Mouse (Mus musculus) limb, embryonic 10.5 days (tissue): ENCODE measurements around the gene Celsr2. TPM values are rescaled to one million over a fixed set of nuclear protein-coding genes. Genes with fewer than 3 reads are reported as not detected.

Experiments
- DNase-seq: peaks from one replicate; pipeline ENCODE4 v3.0.0-alpha.2; 2017; ENCODE audit warnings: low spot score
- H3K27ac ChIP-seq: fragments of 300-500 bp; sonication (generic); 2 replicates; pipeline ENCODE4 v1.5.1; 2016; ENCODE audit warnings: mild to moderate bottlenecking
- H3K27me3 ChIP-seq: fragments of 300-500 bp; sonication (generic); 2 replicates; pipeline ENCODE4 v1.6.1; 2016; ENCODE audit warnings: low read depth, mild to moderate bottlenecking; ENCODE audit not compliant: poor library complexity, severe bottlenecking
- H3K36me3 ChIP-seq: fragments of 300-500 bp; sonication (generic); 2 replicates; pipeline ENCODE4 v1.6.1; 2016; ENCODE audit warnings: mild to moderate bottlenecking, moderate library complexity
- H3K4me1 ChIP-seq: fragments of 300-500 bp; sonication (generic); 2 replicates; pipeline ENCODE4 v1.6.1; 2016
- H3K4me3 ChIP-seq: fragments of 300-500 bp; sonication (generic); 2 replicates; pipeline ENCODE4 v1.5.1; 2016; ENCODE audit warnings: mild to moderate bottlenecking, moderate library complexity
- H3K9me3 ChIP-seq: fragments of 300-500 bp; sonication (generic); replicated peaks from 2 replicates; pipeline ENCODE4 v1.6.1; 2016; ENCODE audit warnings: mild to moderate bottlenecking
- WGBS: fragments of 180-500 bp; shearing (Covaris S2); methylation state at CpG from one replicate; pipeline ENCODE4 v1.1.7; 2016; 5-methylcytosine and 5-hydroxymethylcytosine counted together
- polyA plus RNA-seq: library from polyadenylated mRNA; unstranded; fragments of >200 nt; fragmentation: Nextera tagmentation; extraction: Ambion mirVana; gene quantifications from 2 replicates; pipeline ENCODE4 v1.2.1, GENCODE M21; 2016

The Celsr2 gene
- polyA plus RNA-seq, 1 experiment from 2014 or later = 4.4 TPM

- DNase-seq = peak; percentile 66
- H3K4me3 ChIP-seq = peak overlapping the region; percentile 14; the same call in 1 of the 2 replicates
- peak overlapping the region; percentile 86 for H3K27ac ChIP-seq
- H3K36me3 ChIP-seq = peaks cover 23% of the 10 kb centered on the region
- 26% methylated on average over 7 of the region's 7 CpGs for WGBS
- H3K9me3 ChIP-seq = no peaks in the 10 kb centered on the region
- H3K4me1 ChIP-seq = peaks cover 21% of the 10 kb centered on the region
- H3K27me3 ChIP-seq = no peaks in the 10 kb centered on the region
Observed at GRCm38 (mm10) chr3:108360894-108361293, 54.5 kb downstream of the Celsr2 start.

DNA sequence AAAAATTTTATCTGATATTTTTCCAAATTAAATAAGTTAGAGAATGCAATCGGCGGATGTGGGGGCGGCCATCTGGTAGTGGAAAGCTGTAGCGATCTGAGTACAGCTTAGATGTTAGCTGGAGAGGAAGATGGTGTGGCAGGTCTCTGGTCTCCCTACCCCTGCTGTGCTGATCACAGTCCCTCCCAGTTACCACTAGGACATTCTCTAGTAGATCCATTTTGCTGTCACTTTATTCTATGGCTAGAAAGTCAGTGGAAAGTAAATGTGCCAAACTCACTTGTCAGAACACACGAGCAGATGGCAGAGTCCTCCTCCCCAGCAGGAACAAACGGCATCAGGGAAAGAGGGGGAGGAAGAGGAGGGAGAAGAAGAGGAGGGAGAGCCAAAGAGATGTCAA lies 56.9 kb downstream of the Celsr2 start:
- Histone ChIP-seq H3K36me3 (peaks cover 46% of the 10 kb centered on the region), H3K4me1 (peaks cover 21% of the 10 kb centered on the region), H3K27ac (no peak overlapping the region), H3K9me3 (no peaks in the 10 kb centered on the region), H3K27me3 (no peaks in the 10 kb centered on the region), H3K4me3 (no peak overlapping the region)
- no peak for DNase-seq
- WGBS = 74% methylated on average over 6 of the region's 6 CpGs

DNA sequence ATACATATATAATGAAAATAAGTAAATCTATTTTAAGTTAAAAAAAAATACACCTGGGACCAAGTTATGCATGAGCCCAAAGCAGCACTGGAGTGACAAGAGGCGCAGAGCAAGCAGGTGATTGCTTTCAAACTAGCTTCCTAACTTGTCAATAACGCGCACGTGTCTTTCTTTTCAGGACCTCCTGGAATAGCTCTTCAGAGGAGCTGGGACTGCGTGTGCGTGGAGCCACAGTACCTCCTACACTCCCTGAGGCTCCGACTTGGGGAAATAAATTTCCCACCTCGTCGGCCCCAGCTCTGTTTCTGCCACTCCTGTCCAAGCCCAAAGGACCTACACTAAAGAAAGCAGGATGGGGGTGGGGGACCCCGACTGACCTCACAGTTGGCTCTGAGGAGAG lies 58.3 kb downstream of the Celsr2 start:
- H3K4me3 ChIP-seq = no peak overlapping the region
- 88% methylated on average over 10 of the region's 10 CpGs for WGBS
- H3K27ac ChIP-seq = no peak overlapping the region
- DNase-seq = no peak
- peaks cover 54% of the 10 kb centered on the region for H3K36me3 ChIP-seq
- H3K4me1 ChIP-seq = peaks cover 20% of the 10 kb centered on the region
- H3K9me3 ChIP-seq = no peaks in the 10 kb centered on the region
- no peaks in the 10 kb centered on the region for H3K27me3 ChIP-seq

- DNase-seq = no peak
- WGBS = 95% methylated on average over 3 of the region's 3 CpGs
- Histone ChIP-seq H3K27me3 (no peaks in the 10 kb centered on the region), H3K4me3 (no peak overlapping the region), H3K9me3 (no peaks in the 10 kb centered on the region), H3K4me1 (peaks cover 4% of the 10 kb centered on the region; the same call in 1 of the 2 replicates), H3K36me3 (peaks cover 70% of the 10 kb centered on the region), H3K27ac (no peak overlapping the region)
Observed at GRCm38 (mm10) chr3:108355245-108355644, 60.1 kb downstream of the Celsr2 start.

DNA sequence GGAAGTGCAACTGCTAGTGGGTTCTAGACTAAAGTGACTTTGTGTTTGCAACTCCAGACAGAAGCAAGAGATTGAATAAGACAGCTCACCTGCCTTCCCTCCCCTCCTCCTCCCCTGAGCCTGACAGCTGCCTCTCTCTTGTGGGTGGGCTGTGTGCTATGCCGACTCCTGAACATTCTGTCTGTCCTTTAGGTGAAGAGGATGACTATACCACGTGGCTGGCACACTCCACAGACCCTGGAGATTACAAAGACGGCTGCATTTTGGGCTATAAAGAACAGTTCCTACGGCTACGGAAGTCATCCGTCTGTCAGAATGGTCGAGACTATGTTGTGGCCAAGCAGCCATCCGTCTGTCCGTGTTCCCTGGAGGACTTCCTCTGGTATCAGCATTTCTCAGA lies 67.0 kb downstream of the Celsr2 start:
- Histone ChIP-seq H3K27ac (no peak overlapping the region), H3K4me1 (no peaks in the 10 kb centered on the region), H3K4me3 (no peak overlapping the region), H3K27me3 (no peaks in the 10 kb centered on the region), H3K9me3 (no peaks in the 10 kb centered on the region), H3K36me3 (peaks cover 72% of the 10 kb centered on the region)
- no peak for DNase-seq
- WGBS = 79% methylated on average over 9 of the region's 9 CpGs

GRCm38 (mm10) chr3:108345855-108346254 lies 69.5 kb downstream of the Celsr2 start:
- Histone ChIP-seq H3K9me3 (no peaks in the 10 kb centered on the region), H3K4me1 (no peaks in the 10 kb centered on the region), H3K4me3 (no peak overlapping the region), H3K27me3 (no peaks in the 10 kb centered on the region), H3K27ac (no peak overlapping the region), H3K36me3 (peaks cover 75% of the 10 kb centered on the region)
- WGBS = 92% methylated on average over 7 of the region's 7 CpGs
- DNase-seq = no peak

GRCm38 (mm10) chr3:108342185-108342584 lies 73.2 kb downstream of the Celsr2 start:
- Histone ChIP-seq H3K4me3 (no peak overlapping the region), H3K4me1 (no peaks in the 10 kb centered on the region), H3K27ac (no peak overlapping the region), H3K36me3 (peaks cover 70% of the 10 kb centered on the region), H3K9me3 (no peaks in the 10 kb centered on the region), H3K27me3 (no peaks in the 10 kb centered on the region)
- WGBS = 80% methylated on average over 7 of the region's 7 CpGs
- DNase-seq = no peak

- WGBS = 89% methylated on average over 2 of the region's 2 CpGs
Observed at GRCm38 (mm10) chr3:108341040-108341439, 74.3 kb downstream of the Celsr2 start.

More at GRCm38 (mm10) chr3:108341040-108341439, 74.3 kb downstream of the Celsr2 start:
- peaks cover 62% of the 10 kb centered on the region for H3K36me3 ChIP-seq
- no peaks in the 10 kb centered on the region for H3K9me3 ChIP-seq
- no peaks in the 10 kb centered on the region for H3K27me3 ChIP-seq
- no peak for DNase-seq
- H3K4me1 ChIP-seq = no peaks in the 10 kb centered on the region
- no peak overlapping the region for H3K27ac ChIP-seq
- H3K4me3 ChIP-seq = no peak overlapping the region

Other genes starting within 250 kb of the Celsr2 start
- gene Amigo1, start 229.2 kb downstream of the Celsr2 start, polyA plus RNA-seq = 2.6 and 3.0 TPM in 2 replicates
- 1.6 and 2.1 TPM in 2 replicates for gene Cyb561d1, start 214.3 kb downstream of the Celsr2 start, polyA plus RNA-seq
- 23.3 and 25.7 TPM in 2 replicates for gene Atxn7l2, start 204.6 kb downstream of the Celsr2 start, polyA plus RNA-seq
- gene Sypl2, start 188.9 kb downstream of the Celsr2 start, polyA plus RNA-seq = 0.23 and 0.56 TPM in 2 replicates
- 374 and 403 TPM in 2 replicates for gene Psma5, start 158.6 kb downstream of the Celsr2 start, polyA plus RNA-seq
- 9.4 and 12.1 TPM in 2 replicates for gene Sort1, start 131.5 kb downstream of the Celsr2 start, polyA plus RNA-seq
- 0.15 TPM in 1 of 2 replicates, not detected in the other for gene Mybphl, start 50.6 kb downstream of the Celsr2 start, polyA plus RNA-seq
- gene Psrc1, start 31.7 kb downstream of the Celsr2 start, polyA plus RNA-seq = 96.6 and 100 TPM in 2 replicates
- gene Sars, start 29.7 kb upstream of the Celsr2 start, polyA plus RNA-seq = 117 and 125 TPM in 2 replicates
- gene 1700013F07Rik, start 118.6 kb upstream of the Celsr2 start, polyA plus RNA-seq = 0.20 TPM in 1 of 2 replicates, not detected in the other
- gene 5330417C22Rik, start 121.0 kb upstream of the Celsr2 start, polyA plus RNA-seq = 0.28 and 0.40 TPM in 2 replicates
- gene Tmem167b, start 146.9 kb upstream of the Celsr2 start, polyA plus RNA-seq = 25.2 and 34.9 TPM in 2 replicates
- gene Taf13, start 156.1 kb upstream of the Celsr2 start, polyA plus RNA-seq = 47.3 and 53.2 TPM in 2 replicates
- gene Wdr47, start 175.7 kb upstream of the Celsr2 start, polyA plus RNA-seq = 6.1 and 7.3 TPM in 2 replicates
- 51.8 and 61.3 TPM in 2 replicates for gene Clcc1, start 238.4 kb upstream of the Celsr2 start, polyA plus RNA-seq